Mouse (Mus musculus) CH12.LX (cell line): Measurements from ENCODE around the gene Calhm3.

Source experiments
- CHD2 ChIP-seq: IDR thresholded peaks from 2 replicates; pipeline ENCODE4 v1.6.1; 2011; ENCODE audit warnings: low read length, improper control_type of control experiment
- CTCF ChIP-seq, 2 experiments: IDR thresholded peaks in 1 of 2; conservative IDR thresholded peaks in 1 of 2; 2 replicates each; pipeline ENCODE4 v1.5.1; 2011 to 2012; ENCODE audit warnings: low read depth in 2 of 2, low read length in 2 of 2, improper control_type of control experiment in 1 of 2, inconsistent platforms in 1 of 2, mild to moderate bottlenecking in 1 of 2, moderate library complexity in 1 of 2
- ELF1 ChIP-seq: IDR thresholded peaks from 2 replicates; pipeline ENCODE4 v1.6.1; 2014; ENCODE audit warnings: low read depth, mild to moderate bottlenecking, inconsistent platforms, low read length, improper control_type of control experiment
- EP300 ChIP-seq: IDR thresholded peaks from 2 replicates; pipeline ENCODE4 v1.6.1; 2011; ENCODE audit warnings: low read length, improper control_type of control experiment
- JUND ChIP-seq: conservative IDR thresholded peaks from 2 replicates; pipeline ENCODE4 v1.6.1; 2011; ENCODE audit warnings: low read depth, low read length, improper control_type of control experiment
- MAX ChIP-seq: IDR thresholded peaks from 2 replicates; pipeline ENCODE4 v1.6.1; 2011; ENCODE audit warnings: low read length, improper control_type of control experiment
- PAX5 ChIP-seq: IDR thresholded peaks from 2 replicates; pipeline ENCODE4 v1.6.1; 2012; ENCODE audit warnings: low read length, inconsistent platforms, mixed read lengths
- POLR2A ChIP-seq: IDR thresholded peaks from 2 replicates; pipeline ENCODE4 v1.6.1; 2011; ENCODE audit warnings: low read depth, mild to moderate bottlenecking, improper control_type of control experiment, low read length
- RCOR1 ChIP-seq: conservative IDR thresholded peaks from 2 replicates; pipeline ENCODE4 v1.6.1; 2012; ENCODE audit warnings: low read depth, mild to moderate bottlenecking, inconsistent platforms, low read length, improper control_type of control experiment
- SIN3A ChIP-seq: IDR thresholded peaks from 2 replicates; pipeline ENCODE4 v1.6.1; 2012; ENCODE audit warnings: low read length, improper control_type of control experiment, inconsistent platforms
- SMC3 ChIP-seq: IDR thresholded peaks from 2 replicates; pipeline ENCODE4 v1.6.1; 2011; ENCODE audit warnings: low read depth, low read length, improper control_type of control experiment
- TCF12 ChIP-seq: IDR thresholded peaks from 2 replicates; pipeline ENCODE4 v1.6.1; 2014; ENCODE audit warnings: low read depth, mild to moderate bottlenecking, inconsistent platforms, low read length, improper control_type of control experiment
- USF1 ChIP-seq: IDR thresholded peaks from 2 replicates; pipeline ENCODE4 v1.6.1; 2014; ENCODE audit warnings: low read depth, mild to moderate bottlenecking, inconsistent platforms, low read length, improper control_type of control experiment
- ZMIZ1 ChIP-seq: IDR thresholded peaks from 2 replicates; pipeline ENCODE4 v1.6.1; 2012; ENCODE audit warnings: low read depth, mild to moderate bottlenecking, inconsistent platforms, low read length, improper control_type of control experiment

DNA sequence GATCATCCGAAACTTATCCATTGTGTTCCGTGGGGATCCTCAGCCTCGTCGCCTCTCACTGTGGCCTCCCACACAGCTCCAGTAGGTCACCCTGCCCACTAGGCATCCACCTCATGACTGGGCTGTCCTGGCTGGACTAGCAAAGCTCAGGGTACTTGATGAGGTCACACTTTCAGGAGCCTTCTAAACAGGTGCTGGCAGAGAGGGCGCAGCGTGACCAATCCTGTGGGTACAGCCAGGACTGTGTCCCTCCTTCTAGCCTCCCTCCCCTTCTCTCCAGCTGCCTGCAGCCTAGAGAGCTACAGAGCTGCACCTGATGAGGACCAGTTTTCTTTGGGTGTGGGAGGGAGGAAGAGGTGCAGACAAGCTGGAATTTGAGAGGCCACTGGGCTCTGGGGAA lies 13.4 kb downstream of the Calhm3 start, which contains the start of gene Calhm1:
- TF ChIP-seq POLR2A (no peak), RCOR1 (no peak), TCF12 (no peak), CTCF (conservative IDR thresholded peaks at IDR 0.05 in 1 of 2, IDR thresholded peaks at IDR 0.05 in 1 of 2; ENCODE audit: low read depth in 2 of 2, low read length in 2 of 2) (no peak), USF1 (no peak), ELF1 (no peak), SMC3 (no peak), ZMIZ1 (no peak), CHD2 (no peak), SIN3A (no peak), EP300 (no peak), PAX5 (no peak), JUND (no peak), MAX (no peak)
